Mouse (Mus musculus): ENCODE measurements at regions not wholly inside any gene's neighbourhood (a gene's known extent, or its start where the extent isn't known, plus 50 kb on each side); places are given as distances from the start of the nearest gene placed in this dataset.

DNA sequence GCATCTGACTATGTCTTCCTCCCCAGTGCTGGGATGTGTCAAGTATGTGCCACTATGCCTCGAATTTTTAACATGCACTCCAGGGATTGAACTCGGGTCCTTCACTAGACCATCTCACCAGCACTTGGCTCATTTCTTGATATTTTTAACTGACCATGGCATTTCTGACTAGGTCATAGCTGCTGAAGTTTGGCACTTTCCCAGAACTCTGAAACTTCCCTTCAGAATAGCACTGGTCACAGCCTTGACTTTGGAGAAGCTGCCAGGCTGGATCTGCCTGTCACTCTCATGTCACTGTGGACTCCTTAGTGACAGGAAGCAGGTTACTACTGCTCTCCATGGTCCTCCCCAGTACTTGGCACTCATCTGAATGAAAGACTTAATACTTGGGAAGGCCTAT is 146.7 kb downstream of the Ppp4r2 start:
- DNase-seq, result no peak
- TF ChIP-seq POLR2A (IDR thresholded peaks at IDR 0.05; ENCODE audit: borderline replicate concordance, extremely low read depth, low read depth, low read length) (no peak), CTCF (IDR thresholded peaks at IDR 0.05; ENCODE audit: insufficient read depth, low read length) (no peak)
- no peak overlapping the region for H3K4me3 ChIP-seq (replicated peaks; ENCODE audit: extremely low read depth, low read depth, low read length)
- H3K4me1 ChIP-seq (ENCODE audit: control insufficient read depth, insufficient read depth, low read length), result no peaks in the 10 kb centered on the region
- WGBS, result 72% methylated on average over 2 of the region's 2 CpGs

DNA sequence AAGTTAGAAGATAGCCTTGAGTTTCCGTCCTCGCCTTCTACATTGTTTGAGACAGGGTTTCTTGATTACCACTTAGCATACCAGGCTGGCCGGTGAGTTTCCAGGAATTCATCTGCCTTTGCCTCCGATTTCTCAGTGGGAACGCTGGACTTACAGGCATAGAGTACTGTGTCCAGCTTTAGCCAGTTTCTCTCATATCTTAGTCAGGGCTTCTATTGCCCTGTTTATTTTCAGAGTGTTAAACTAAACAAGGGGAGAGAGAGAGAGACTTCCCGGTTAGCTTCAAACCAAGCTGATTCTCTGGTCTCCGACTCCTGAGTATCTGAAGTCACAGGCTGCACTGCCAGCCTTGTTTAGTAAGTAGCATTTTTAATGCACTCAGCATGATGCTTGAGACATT is 151.4 kb downstream of the Ppp4r2 start:
- TF ChIP-seq CTCF (IDR thresholded peaks at IDR 0.05; ENCODE audit: insufficient read depth, low read length), result no peak
- no peak for TF ChIP-seq POLR2A (IDR thresholded peaks at IDR 0.05; ENCODE audit: borderline replicate concordance, extremely low read depth, low read depth, low read length)
- Histone ChIP-seq H3K4me1 (ENCODE audit: control insufficient read depth, insufficient read depth, low read length) (no peaks in the 10 kb centered on the region), H3K4me3 (replicated peaks; ENCODE audit: extremely low read depth, low read depth, low read length) (no peak overlapping the region)
- 21% methylated on average over 7 of the region's 7 CpGs for WGBS
- DNase-seq, result no peak

DNA sequence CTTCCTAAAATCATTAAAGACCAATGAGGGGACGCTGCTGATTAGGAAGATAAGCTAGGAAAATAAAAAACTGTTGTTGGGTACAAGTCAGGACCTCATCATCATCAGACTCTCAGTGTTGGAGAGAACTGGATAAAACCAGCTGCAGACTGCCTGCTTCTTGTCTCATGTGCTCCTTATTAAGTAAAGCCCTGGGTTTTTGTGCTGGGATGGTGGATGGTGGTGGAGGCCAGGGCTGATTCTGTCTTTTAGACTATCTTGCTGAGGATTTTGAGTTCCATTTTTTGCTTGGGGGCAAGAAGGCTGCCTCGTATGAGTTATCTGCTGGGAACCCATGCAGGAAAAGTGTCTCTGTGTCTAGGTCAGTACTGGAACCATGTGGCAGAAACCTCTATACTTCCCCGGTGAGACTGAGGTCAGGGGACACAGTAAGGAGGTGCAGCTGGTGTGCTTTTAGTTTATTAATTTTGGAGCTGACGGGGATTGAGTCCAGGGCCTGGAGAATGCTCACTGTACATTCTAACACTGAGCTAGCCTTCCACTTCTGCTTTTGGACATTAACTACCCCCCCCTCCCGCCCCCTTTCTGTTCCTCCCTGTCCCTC is 152.0 kb downstream of the Ppp4r2 start:
- TF ChIP-seq POLR2A (IDR thresholded peaks at IDR 0.05; ENCODE audit: borderline replicate concordance, extremely low read depth, low read depth, low read length), result no peak
- TF ChIP-seq CTCF (IDR thresholded peaks at IDR 0.05; ENCODE audit: insufficient read depth, low read length), result no peak
- no peak for DNase-seq
- Histone ChIP-seq H3K4me3 (replicated peaks; ENCODE audit: extremely low read depth, low read depth, low read length) (no peak overlapping the region), H3K4me1 (ENCODE audit: control insufficient read depth, insufficient read depth, low read length) (no peaks in the 10 kb centered on the region)
- 61% methylated on average over 5 of the region's 5 CpGs for WGBS

DNA sequence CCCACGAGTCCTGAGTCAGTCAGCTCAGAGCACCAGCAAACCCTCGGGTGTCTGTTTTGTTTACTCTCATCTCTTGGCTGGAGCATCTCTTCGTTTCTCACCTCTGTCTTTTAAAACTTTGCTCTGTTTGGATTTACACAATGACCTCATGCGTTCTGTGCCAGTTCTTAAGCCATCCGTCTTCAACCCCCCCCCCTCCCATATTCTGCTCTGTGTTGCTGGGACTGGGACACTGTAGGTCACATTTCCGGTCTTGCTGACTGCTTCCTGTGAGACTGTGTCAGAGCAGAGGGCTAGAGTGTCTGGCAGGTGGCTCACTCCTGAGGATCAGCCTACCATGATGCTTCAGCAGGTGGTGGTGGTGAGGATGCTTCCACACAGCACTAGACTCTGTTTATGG is 155.1 kb downstream of the Ppp4r2 start:
- DNase-seq, result no peak
- TF ChIP-seq POLR2A (IDR thresholded peaks at IDR 0.05; ENCODE audit: borderline replicate concordance, extremely low read depth, low read depth, low read length) (no peak), CTCF (IDR thresholded peaks at IDR 0.05; ENCODE audit: insufficient read depth, low read length) (no peak)
- 23% methylated on average over 6 of the region's 6 CpGs for WGBS

DNA sequence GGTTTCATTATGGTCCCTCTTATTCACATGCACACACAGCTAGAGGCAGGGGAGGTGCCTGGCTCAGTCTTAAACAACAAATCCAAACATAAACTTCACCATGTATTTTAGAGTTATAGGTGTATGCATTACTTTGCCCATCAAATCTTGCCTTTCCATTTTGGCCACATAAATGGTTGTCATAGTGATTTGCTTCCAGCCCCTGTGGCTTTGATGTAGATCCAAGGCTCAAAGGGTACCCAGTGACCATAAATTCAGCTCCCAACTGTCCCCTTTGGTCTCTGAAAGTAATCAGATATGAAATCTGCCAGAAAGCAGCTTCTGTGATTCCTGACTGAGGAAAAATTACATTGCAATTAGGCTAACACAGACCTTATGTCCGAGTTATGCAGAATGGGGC is 160.0 kb downstream of the Ppp4r2 start:
- no peak for TF ChIP-seq POLR2A (IDR thresholded peaks at IDR 0.05; ENCODE audit: borderline replicate concordance, extremely low read depth, low read depth, low read length)
- TF ChIP-seq CTCF (IDR thresholded peaks at IDR 0.05; ENCODE audit: insufficient read depth, low read length), result no peak
- DNase-seq, result no peak
- H3K4me3 ChIP-seq (replicated peaks; ENCODE audit: extremely low read depth, low read depth, low read length), result no peak overlapping the region
- WGBS, result 80% methylated on average over 1 of the region's 1 CpGs
- H3K4me1 ChIP-seq (ENCODE audit: control insufficient read depth, insufficient read depth, low read length), result no peaks in the 10 kb centered on the region

More for the DNA sequence above, 155.1 kb downstream of the Ppp4r2 start:
- Histone ChIP-seq H3K4me1 (ENCODE audit: control insufficient read depth, insufficient read depth, low read length) (no peaks in the 10 kb centered on the region), H3K4me3 (replicated peaks; ENCODE audit: extremely low read depth, low read depth, low read length) (no peak overlapping the region)

DNA sequence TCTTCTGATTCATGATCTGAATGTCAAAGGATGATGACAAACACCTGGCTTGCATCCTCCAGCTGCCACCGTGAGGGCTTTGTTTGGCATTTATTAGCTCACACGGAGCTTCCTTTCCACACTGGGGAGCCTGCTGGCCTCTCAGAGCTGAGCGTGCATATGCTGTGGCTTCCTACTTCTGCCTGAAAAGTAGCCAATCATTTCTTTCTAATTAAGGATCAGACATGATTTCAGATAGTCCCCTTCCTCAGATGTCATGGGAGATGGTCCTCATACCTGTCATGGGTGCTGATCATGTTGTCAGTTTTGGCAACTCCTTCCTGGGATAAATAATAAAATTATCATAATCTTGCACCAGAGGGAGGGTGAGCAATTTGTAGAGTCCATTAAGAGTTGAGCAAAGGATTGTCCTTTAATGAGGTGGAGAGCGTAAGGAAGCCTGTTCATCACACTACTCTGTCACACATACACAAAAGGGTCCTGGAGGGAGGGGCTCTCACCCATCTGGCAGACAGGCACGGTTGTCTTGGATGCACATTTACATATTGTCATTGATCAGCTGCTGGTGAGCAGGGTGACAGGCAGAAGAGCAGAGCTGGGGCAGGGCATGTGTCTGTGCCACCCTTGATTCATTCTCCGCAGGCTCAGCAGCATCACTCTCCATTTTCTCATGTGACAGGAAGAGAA is 162.6 kb downstream of the Ppp4r2 start:
- DNase-seq, result no peak
- Histone ChIP-seq H3K4me3 (replicated peaks; ENCODE audit: extremely low read depth, low read depth, low read length) (no peak overlapping the region), H3K4me1 (ENCODE audit: control insufficient read depth, insufficient read depth, low read length) (no peaks in the 10 kb centered on the region)
- WGBS, result 43% methylated on average over 6 of the region's 6 CpGs
- no peak for TF ChIP-seq CTCF (IDR thresholded peaks at IDR 0.05; ENCODE audit: insufficient read depth, low read length)
- TF ChIP-seq POLR2A (IDR thresholded peaks at IDR 0.05; ENCODE audit: borderline replicate concordance, extremely low read depth, low read depth, low read length), result no peak

DNA sequence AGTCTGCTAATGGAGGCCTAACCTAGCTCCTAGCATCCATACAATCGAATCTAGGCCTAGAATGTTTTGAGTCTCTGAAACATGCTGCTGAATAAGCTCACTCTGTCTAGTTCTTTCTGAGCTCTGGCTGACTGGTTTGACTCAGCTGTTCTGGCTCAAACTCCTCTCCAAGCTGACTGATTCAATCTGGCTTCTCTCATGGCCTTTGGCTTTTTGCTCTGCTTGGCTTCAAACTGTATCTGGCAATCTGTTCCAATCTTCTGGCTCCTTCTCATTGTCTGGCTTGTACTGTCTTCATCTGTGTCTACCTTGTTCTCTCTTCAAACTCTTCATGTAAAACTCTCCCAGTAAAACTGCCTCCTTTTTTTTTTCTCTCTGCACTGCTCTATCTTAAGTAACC is 164.9 kb downstream of the Ppp4r2 start:
- WGBS, result 82% methylated on average over 1 of the region's 1 CpGs
- no peaks in the 10 kb centered on the region for H3K4me1 ChIP-seq (ENCODE audit: control insufficient read depth, insufficient read depth, low read length)
- TF ChIP-seq CTCF (IDR thresholded peaks at IDR 0.05; ENCODE audit: insufficient read depth, low read length) (no peak), POLR2A (IDR thresholded peaks at IDR 0.05; ENCODE audit: borderline replicate concordance, extremely low read depth, low read depth, low read length) (no peak)
- DNase-seq, result no peak
- H3K4me3 ChIP-seq (replicated peaks; ENCODE audit: extremely low read depth, low read depth, low read length), result no peak overlapping the region

DNA sequence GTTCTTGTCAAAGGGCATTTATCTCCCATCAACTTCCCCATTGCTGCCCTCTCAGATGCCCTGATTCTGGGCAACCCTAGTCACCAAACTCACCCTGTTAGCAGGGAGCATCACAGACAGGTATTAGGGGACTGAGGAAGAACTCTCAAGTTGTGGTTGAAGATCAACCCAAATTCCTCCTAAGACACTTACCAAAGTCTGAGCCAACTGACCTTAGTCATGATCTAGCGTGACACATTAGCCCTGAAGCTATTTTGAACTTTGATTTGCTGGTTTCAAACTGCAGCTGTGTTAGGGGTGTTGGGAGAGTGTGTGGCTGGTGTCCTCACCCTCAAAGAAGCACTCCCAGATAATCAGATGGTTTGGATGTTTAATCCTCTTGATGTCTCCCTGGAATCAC is 170.5 kb downstream of the Ppp4r2 start:
- 85% methylated on average over 1 of the region's 1 CpGs for WGBS
- no peak for DNase-seq

DNA sequence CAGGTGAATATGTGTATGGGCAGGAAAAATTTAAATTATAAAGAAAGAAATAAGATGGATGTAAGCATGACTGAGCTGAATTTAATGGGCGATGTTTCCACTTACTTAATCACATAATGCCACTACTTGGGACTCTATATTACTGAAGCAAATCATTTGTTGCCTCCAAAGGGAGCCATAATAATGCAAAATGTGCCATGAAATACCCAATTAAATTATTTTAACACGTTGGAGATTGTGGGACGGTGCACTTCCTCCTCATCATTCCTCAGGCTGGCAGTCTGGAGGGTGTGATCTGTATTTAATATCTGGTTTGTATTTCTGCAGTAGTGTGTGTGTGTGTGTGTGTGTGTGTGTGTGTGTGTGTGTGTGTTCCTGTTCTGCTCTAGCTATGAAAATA is 188.2 kb downstream of the Ppp4r2 start:
- no peak for DNase-seq
- no peaks in the 10 kb centered on the region for H3K4me1 ChIP-seq (ENCODE audit: control insufficient read depth, insufficient read depth, low read length)
- 73% methylated on average over 3 of the region's 3 CpGs for WGBS
- TF ChIP-seq CTCF (IDR thresholded peaks at IDR 0.05; ENCODE audit: insufficient read depth, low read length) (no peak), POLR2A (IDR thresholded peaks at IDR 0.05; ENCODE audit: borderline replicate concordance, extremely low read depth, low read depth, low read length) (no peak)
- H3K4me3 ChIP-seq (replicated peaks; ENCODE audit: extremely low read depth, low read depth, low read length), result no peak overlapping the region

More for the DNA sequence above, 170.5 kb downstream of the Ppp4r2 start:
- no peak for TF ChIP-seq CTCF (IDR thresholded peaks at IDR 0.05; ENCODE audit: insufficient read depth, low read length)
- no peak for TF ChIP-seq POLR2A (IDR thresholded peaks at IDR 0.05; ENCODE audit: borderline replicate concordance, extremely low read depth, low read depth, low read length)
- H3K4me3 ChIP-seq (replicated peaks; ENCODE audit: extremely low read depth, low read depth, low read length), result no peak overlapping the region
- H3K4me1 ChIP-seq (ENCODE audit: control insufficient read depth, insufficient read depth, low read length), result no peaks in the 10 kb centered on the region

DNA sequence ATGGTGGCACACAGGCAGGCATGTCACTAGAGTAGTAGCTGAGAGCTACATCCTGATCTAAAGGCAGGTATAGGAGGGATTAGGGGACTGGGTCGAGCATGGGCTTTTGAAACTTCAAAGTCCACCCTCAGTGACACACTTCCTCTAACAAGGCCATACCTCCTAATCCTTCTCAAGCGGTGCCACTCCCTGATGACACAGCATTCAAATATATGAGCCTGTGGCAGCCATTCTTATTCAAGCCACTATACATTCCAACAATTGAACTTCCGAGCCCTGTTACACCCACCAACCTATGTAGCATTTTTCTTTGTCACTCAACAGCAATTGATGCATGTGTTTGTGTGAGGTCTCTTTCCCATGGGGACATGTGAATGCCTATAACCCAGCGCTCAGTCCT is 192.4 kb downstream of the Ppp4r2 start:
- Histone ChIP-seq H3K4me1 (ENCODE audit: control insufficient read depth, insufficient read depth, low read length) (no peaks in the 10 kb centered on the region), H3K4me3 (replicated peaks; ENCODE audit: extremely low read depth, low read depth, low read length) (no peak overlapping the region)
- 86% methylated on average over 4 of the region's 4 CpGs for WGBS

More for the DNA sequence above, 192.4 kb downstream of the Ppp4r2 start:
- no peak for DNase-seq
- TF ChIP-seq POLR2A (IDR thresholded peaks at IDR 0.05; ENCODE audit: borderline replicate concordance, extremely low read depth, low read depth, low read length), result no peak
- TF ChIP-seq CTCF (IDR thresholded peaks at IDR 0.05; ENCODE audit: insufficient read depth, low read length), result no peak

All from lung, adult 2 months (tissue).